Mouse (Mus musculus) hindbrain, embryonic 13.5 days (tissue): ENCODE measurements around the gene Prr29. TPM values are rescaled to one million over a fixed set of nuclear protein-coding genes. Genes with fewer than 3 reads are reported as not detected.

Experiments used
- ATAC-seq: fragments of 200-750 bp; cut with Nextera tagmentation; 2 replicates; pipeline ENCODE4 v1.8.0; 2017; ENCODE audit warnings: moderate TSS enrichment; ENCODE audit not compliant: low FRiP score
- H3K27ac ChIP-seq: fragments of 300-500 bp; sonication (generic); 2 replicates; pipeline ENCODE4 v1.5.1; 2015; ENCODE audit warnings: inconsistent platforms, mild to moderate bottlenecking, moderate library complexity
- H3K27me3 ChIP-seq: fragments of 300-500 bp; sonication (generic); 2 replicates; pipeline ENCODE4 v1.6.1; 2015; ENCODE audit warnings: mild to moderate bottlenecking, inconsistent platforms
- H3K36me3 ChIP-seq: fragments of 300-500 bp; sonication (generic); 2 replicates; pipeline ENCODE4 v1.6.1; 2015; ENCODE audit warnings: mild to moderate bottlenecking, inconsistent platforms
- H3K4me1 ChIP-seq: fragments of 300-500 bp; sonication (generic); replicated peaks from 2 replicates; pipeline ENCODE4 v1.6.1; 2015; ENCODE audit warnings: inconsistent platforms
- H3K4me2 ChIP-seq: fragments of 300-500 bp; sonication (generic); 2 replicates; pipeline ENCODE4 v1.6.1; 2015; ENCODE audit warnings: inconsistent platforms, mild to moderate bottlenecking, moderate library complexity
- H3K4me3 ChIP-seq: fragments of 300-500 bp; sonication (generic); 2 replicates; pipeline ENCODE4 v1.5.1; 2015; ENCODE audit warnings: mild to moderate bottlenecking, inconsistent platforms
- H3K9ac ChIP-seq: fragments of 300-500 bp; sonication (generic); 2 replicates; pipeline ENCODE4 v1.6.1; 2015; ENCODE audit warnings: mild to moderate bottlenecking, inconsistent platforms
- H3K9me3 ChIP-seq: fragments of 300-500 bp; sonication (generic); 2 replicates; pipeline ENCODE4 v1.6.1; 2016; ENCODE audit warnings: inconsistent platforms
- WGBS: fragments of 180-500 bp; shearing (Covaris S2); methylation state at CpG from one replicate; pipeline ENCODE4 v1.1.7; 2015; 5-methylcytosine and 5-hydroxymethylcytosine counted together
- polyA plus RNA-seq: library from polyadenylated mRNA; unstranded; fragments of >200 nt; fragmentation: Nextera tagmentation; extraction: Ambion mirVana; gene quantifications from 2 replicates; pipeline ENCODE4 v1.2.1, GENCODE M21; 2015

The Prr29 gene
- polyA plus RNA-seq, 1 experiment from 2014 or later: not detected

DNA sequence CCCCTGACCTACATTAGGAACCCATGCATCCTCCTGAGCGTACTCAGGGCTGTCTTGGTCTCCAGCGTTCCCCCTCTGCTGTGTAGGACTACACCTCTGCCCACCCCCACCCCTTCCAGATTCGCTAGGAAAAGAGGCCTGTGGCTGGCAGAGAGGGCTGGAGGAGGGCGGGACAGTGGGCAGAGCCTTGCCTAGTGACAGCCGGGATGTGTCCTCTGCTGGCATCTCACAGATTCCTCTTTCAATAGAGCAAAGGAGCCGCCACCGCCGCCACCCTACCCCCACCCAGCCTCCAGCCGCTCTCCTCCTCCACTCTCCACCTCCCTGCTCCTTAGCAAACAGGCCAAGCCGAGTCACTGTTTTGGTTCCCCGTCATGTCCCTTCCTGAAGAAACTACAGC, 560 bp upstream of the Prr29 start:
- no peaks in the 10 kb centered on the region for H3K27me3 ChIP-seq
- H3K9me3 ChIP-seq: no peaks in the 10 kb centered on the region
- ATAC-seq: 0 out of 2 replicates have a peak, but pooled peaks have one; percentile 17
- H3K27ac ChIP-seq: no peak overlapping the region
- no peak overlapping the region for H3K4me3 ChIP-seq
- peaks cover 16% of the 10 kb centered on the region for H3K4me1 ChIP-seq
- whole genome bisulfite sequencing: 5% methylated on average over 11 of the region's 11 CpGs
- no peaks in the 10 kb centered on the region for H3K36me3 ChIP-seq
- no peak overlapping the region for H3K9ac ChIP-seq
- 0 out of 2 replicates have a peak overlapping the region, but pooled peaks have one; percentile 2 for H3K4me2 ChIP-seq

DNA sequence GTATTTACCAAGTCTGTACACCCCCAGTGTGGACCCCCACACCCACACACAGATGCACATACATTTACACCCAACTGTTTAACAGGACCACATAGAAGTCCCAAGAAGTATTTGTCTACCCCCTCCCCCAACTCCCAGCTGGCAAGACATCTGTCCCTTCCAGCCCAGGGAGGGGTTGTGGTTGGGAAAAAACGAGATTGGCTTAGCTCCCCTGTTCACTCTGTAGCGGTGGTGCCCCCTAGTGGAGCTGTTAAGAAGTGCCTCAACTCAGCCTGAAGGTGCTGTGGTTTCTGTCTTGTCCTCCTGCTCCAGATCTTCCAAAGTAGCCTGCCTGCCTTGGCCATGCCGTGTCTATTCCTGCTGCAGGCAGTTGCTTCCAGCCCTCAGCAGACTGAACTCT, 1.0 kb downstream of the Prr29 start:
- peaks cover 16% of the 10 kb centered on the region for H3K4me1 ChIP-seq
- H3K36me3 ChIP-seq: no peaks in the 10 kb centered on the region
- H3K27me3 ChIP-seq: no peaks in the 10 kb centered on the region
- no peak overlapping the region for H3K4me3 ChIP-seq
- no peaks in the 10 kb centered on the region for H3K9me3 ChIP-seq
- WGBS: 15% methylated on average over 3 of the region's 3 CpGs
- no peak overlapping the region for H3K27ac ChIP-seq
- no peak overlapping the region for H3K4me2 ChIP-seq
- no peak overlapping the region for H3K9ac ChIP-seq
- ATAC-seq: no peak

DNA sequence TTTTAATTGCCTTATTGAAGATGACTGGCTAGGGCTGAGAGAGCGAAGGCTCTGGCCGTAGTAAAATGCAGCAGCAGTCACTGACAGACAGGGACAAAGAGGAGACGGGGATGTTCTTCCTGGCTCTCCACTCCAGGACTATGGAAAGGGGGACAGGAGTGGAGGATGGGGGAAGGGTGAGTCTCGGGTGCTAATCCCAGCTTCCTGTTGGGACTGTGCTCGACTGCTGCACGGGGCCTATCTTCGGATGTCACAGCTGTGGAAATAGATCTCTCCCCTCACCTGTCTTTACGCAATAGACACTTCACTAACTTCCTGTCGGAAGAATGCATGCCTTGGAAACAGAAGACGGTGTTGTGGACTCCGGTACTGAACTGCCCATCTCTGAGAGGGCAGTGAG, 8.7 kb downstream of the Prr29 start:
- H3K4me2 ChIP-seq: no peak overlapping the region
- no peak overlapping the region for H3K27ac ChIP-seq
- H3K36me3 ChIP-seq: no peaks in the 10 kb centered on the region
- H3K9ac ChIP-seq: no peak overlapping the region
- H3K4me3 ChIP-seq: no peak overlapping the region
- no peaks in the 10 kb centered on the region for H3K27me3 ChIP-seq
- ATAC-seq: no peak
- H3K4me1 ChIP-seq: no peaks in the 10 kb centered on the region; the same call in 1 of the 2 replicates
- WGBS: 74% methylated on average over 11 of the region's 11 CpGs
- H3K9me3 ChIP-seq: no peaks in the 10 kb centered on the region

DNA sequence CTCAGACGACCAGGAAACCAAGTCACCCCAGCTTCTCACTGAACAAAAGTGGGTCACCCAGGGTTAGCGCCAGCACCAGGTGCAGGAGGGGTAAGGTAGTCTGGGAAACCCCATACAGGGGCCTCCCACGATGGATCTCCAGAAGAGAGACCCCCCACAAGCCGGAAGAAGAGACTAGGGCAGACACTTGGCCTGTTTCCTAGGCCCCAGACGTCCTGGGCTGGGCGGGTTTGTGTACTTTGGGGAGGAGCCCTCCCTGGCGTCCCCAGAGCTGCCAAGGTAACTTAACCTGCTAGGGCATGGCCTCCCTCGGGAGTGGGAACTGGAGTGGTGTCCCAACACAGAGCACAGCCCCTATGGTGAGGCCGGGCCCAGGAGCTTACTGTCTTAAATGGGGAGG, 9.3 kb downstream of the Prr29 start:
- Histone ChIP-seq H3K9me3 (no peaks in the 10 kb centered on the region), H3K4me2 (no peak overlapping the region), H3K36me3 (no peaks in the 10 kb centered on the region), H3K27me3 (no peaks in the 10 kb centered on the region), H3K27ac (no peak overlapping the region), H3K4me1 (no peaks in the 10 kb centered on the region; the same call in 1 of the 2 replicates), H3K9ac (no peak overlapping the region), H3K4me3 (no peak overlapping the region)
- no peak for ATAC-seq
- 60% methylated on average over 9 of the region's 9 CpGs for WGBS

DNA sequence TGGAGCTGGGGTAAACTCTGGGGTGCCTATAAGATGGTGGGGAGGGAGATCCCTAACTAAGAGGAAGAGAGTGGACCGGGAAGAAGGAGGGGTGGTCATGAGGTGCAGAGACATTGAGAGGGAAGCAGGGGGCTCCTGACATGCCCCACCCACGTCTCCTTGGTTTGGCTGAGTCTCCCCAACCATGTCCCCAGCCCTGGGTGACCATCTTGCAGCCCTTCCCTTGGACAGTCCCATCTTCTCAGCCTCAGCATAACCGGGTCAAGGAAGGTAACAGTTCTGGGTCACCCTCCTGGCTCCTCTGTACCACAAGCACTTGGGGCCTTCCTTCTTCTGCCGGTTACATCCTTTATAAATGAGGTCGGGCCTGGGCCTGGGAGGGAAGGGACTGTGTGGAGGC, 9.7 kb downstream of the Prr29 start:
- Histone ChIP-seq H3K27me3 (no peaks in the 10 kb centered on the region), H3K4me1 (no peaks in the 10 kb centered on the region; the same call in 1 of the 2 replicates), H3K4me2 (no peak overlapping the region), H3K27ac (no peak overlapping the region), H3K9me3 (no peaks in the 10 kb centered on the region), H3K4me3 (no peak overlapping the region), H3K36me3 (no peaks in the 10 kb centered on the region), H3K9ac (no peak overlapping the region)
- ATAC-seq: no peak
- 82% methylated on average over 5 of the region's 5 CpGs for WGBS

DNA sequence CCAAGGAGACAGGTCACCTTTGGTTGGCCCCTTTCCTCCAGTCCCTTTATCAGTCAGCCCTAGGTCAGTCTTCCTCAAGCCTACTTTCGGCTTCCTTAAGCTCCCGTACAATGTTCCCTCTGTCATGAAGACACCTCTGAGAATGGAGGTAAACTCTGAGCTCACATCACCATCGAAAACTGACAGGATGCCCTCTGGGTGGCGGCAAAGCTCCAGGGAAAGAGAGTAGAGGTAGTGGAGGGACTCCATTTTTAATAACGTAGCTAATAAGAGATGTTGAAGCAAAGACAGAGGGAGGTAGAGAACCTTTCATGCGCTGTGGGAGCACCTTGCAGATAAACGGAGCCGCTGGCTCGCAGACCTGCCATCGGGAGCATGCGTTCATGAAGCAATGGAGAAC, 15.7 kb downstream of the Prr29 start:
- H3K4me1 ChIP-seq: no peaks in the 10 kb centered on the region
- no peaks in the 10 kb centered on the region for H3K36me3 ChIP-seq
- no peak overlapping the region for H3K4me3 ChIP-seq
- no peak for ATAC-seq
- WGBS: 83% methylated on average over 11 of the region's 11 CpGs
- H3K27me3 ChIP-seq: no peaks in the 10 kb centered on the region
- H3K9ac ChIP-seq: no peak overlapping the region
- H3K9me3 ChIP-seq: no peaks in the 10 kb centered on the region
- H3K27ac ChIP-seq: no peak overlapping the region
- H3K4me2 ChIP-seq: no peak overlapping the region

DNA sequence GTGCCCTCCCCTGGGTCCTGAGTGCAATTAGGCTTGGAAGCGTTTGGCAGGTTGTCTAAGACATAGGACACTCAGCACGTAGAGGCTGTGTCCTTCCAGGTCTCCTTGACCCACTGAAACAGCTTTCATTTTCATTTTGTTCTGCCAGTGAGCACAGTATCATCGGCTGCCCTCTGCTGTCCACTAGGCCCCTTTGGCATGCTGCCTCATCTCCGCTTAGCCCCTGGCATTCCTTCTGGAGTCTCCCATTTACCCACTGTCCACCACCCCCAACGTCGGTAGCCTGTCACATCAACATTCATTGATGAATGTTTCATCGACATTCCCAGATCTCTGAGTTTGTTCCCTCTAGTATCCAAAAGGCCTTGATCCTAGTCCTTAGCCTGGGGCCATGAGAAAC, 16.6 kb downstream of the Prr29 start:
- no peak for ATAC-seq
- Histone ChIP-seq H3K4me2 (no peak overlapping the region), H3K36me3 (no peaks in the 10 kb centered on the region), H3K27me3 (no peaks in the 10 kb centered on the region), H3K9ac (no peak overlapping the region), H3K9me3 (no peaks in the 10 kb centered on the region), H3K27ac (no peak overlapping the region), H3K4me3 (no peak overlapping the region), H3K4me1 (no peaks in the 10 kb centered on the region)
- 90% methylated on average over 7 of the region's 7 CpGs for WGBS

DNA sequence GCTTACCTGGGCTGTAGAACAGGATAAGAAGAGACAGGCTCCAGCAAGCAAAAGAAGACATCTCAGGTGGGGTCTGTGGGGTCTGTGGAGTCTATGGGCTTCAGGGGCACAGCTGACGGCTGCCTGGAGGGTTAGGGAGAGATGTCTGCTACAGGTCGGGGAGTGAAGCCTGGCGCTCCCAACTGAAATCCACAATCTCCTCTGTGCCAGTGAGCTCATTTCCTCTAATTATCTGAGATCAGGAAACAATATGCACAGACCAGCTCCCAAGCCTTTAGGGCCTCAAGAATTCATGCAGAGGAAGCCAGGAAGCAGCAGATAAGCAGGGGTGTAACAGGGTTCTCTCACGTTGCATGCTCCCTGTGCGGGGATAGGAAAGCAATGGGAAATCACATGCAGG, 17.2 kb downstream of the Prr29 start:
- Histone ChIP-seq H3K4me1 (no peaks in the 10 kb centered on the region), H3K9me3 (no peaks in the 10 kb centered on the region), H3K27me3 (no peaks in the 10 kb centered on the region), H3K4me3 (no peak overlapping the region), H3K9ac (no peak overlapping the region), H3K4me2 (no peak overlapping the region), H3K27ac (no peak overlapping the region), H3K36me3 (no peaks in the 10 kb centered on the region)
- 85% methylated on average over 5 of the region's 5 CpGs for WGBS
- ATAC-seq: no peak

DNA sequence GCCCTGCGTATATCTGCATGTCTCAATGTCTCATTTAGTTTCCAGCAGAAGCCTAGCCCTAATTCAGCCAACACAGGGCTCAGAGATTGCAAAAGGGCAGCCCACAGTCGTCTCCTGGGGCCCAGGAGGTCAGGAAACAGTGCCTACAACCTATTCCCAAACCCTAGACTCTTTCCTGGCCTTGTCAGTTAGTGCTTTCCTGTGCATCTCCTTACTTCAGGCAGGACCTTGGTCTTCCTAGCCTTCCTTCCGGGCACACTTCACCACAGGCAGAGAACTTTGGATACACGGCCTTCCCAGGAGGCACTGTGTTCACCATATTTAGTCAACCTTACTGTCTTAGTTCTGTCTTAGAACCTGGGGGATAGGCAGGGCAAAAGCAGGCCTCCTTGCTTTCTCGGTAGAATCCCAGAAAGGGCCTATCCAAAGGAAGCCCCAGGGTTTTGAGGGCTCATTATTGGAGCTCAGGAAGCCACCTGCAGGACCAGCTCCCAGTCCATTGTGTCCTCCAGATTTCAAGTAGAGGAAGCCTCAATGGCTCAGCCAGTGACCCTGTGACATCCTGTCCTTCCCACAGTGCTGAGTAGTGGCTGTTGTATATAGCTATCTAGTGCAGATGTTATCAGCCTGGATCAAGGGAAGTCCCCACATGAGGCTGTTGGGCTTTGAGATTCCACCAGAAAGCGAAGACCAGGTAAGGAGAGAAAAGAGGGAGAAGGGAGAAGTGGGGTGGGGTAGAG, 17.9 kb downstream of the Prr29 start:
- Histone ChIP-seq H3K27ac (no peak overlapping the region), H3K27me3 (no peaks in the 10 kb centered on the region), H3K9ac (no peak overlapping the region), H3K4me3 (no peak overlapping the region), H3K36me3 (no peaks in the 10 kb centered on the region), H3K9me3 (no peaks in the 10 kb centered on the region), H3K4me2 (no peak overlapping the region), H3K4me1 (no peaks in the 10 kb centered on the region)
- WGBS: 78% methylated on average over 6 of the region's 6 CpGs
- ATAC-seq: no peak

DNA sequence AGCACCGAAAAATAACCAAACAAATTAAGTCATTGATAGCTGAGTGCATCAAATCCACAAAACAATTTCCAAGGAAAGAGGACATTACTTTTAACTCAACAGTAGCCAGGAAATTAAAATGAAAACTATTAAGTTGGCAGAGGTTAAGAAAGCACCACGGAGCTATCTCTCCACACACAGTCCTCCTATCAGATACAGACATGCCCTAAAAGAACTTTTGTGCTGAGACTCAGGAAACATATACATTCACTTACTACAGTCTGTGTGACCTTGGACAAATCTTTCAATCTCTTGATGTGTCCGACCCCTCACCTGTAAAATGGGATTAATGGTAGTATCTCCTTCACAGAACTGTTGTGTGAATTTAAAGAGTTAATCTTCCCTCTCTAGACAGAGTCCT, 21.1 kb downstream of the Prr29 start:
- H3K4me1 ChIP-seq: no peaks in the 10 kb centered on the region
- H3K4me3 ChIP-seq: no peak overlapping the region
- no peaks in the 10 kb centered on the region for H3K36me3 ChIP-seq
- no peak overlapping the region for H3K27ac ChIP-seq
- WGBS: 87% methylated on average over 3 of the region's 3 CpGs
- no peaks in the 10 kb centered on the region for H3K9me3 ChIP-seq
- no peak overlapping the region for H3K9ac ChIP-seq
- no peaks in the 10 kb centered on the region for H3K27me3 ChIP-seq
- H3K4me2 ChIP-seq: no peak overlapping the region
- no peak for ATAC-seq

DNA sequence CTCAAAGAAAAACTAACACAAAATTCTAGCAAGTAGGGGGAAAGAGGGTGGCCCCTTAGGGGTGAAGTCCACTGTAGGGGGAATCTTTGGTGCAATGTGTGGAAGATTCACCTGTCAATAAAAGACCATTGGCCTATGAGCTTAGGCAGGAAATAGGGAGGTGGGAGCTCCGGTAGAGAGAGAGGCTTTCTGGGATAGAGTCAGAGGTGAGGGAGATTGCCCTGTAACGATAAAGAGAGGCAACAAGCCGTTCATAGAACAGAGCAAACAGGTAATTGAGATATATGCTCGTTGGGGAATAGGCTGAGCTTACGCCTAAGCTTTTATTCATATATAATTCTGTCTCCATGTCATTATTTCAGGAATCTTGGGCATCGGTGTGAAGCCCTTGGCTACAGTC, 21.7 kb downstream of the Prr29 start:
- Histone ChIP-seq H3K4me3 (no peak overlapping the region), H3K36me3 (no peaks in the 10 kb centered on the region), H3K4me1 (no peaks in the 10 kb centered on the region), H3K4me2 (no peak overlapping the region), H3K9ac (no peak overlapping the region), H3K9me3 (no peaks in the 10 kb centered on the region), H3K27ac (no peak overlapping the region), H3K27me3 (no peaks in the 10 kb centered on the region)
- no peak for ATAC-seq
- 81% methylated on average over 6 of the region's 6 CpGs for WGBS

DNA sequence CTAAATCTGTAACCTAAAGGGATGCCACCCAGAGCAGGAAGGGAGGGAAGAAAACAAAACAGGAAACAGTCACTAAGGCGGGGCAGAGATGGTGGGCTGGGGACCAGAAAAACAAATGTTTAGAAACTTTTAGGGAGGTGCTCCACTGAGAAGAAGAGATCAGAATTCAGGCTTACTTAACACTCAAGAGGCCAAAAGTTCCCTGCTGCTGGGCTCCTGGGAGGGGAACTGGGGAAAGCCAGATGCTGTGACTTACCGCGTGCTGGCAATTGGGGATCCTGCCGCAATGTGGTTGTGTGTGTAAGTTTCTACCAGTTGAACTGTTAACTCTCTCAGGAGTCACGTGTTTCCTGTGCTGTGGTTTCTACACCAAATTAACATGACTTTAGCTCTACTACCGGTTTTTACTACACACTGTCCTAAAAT, 22.5 kb downstream of the Prr29 start, which contains the start of gene Icam2:
Gene Icam2, minus strand, starts transcription at position 285 of the 426 bp plus-strand sequence.
- no peak within 1 kb of the TSS for H3K9ac ChIP-seq
- H3K36me3 ChIP-seq: no peaks in the 10 kb centered on the region
- no peak for ATAC-seq
- no peaks in the 10 kb centered on the region for H3K27me3 ChIP-seq
- 79% methylated on average over 6 of the region's 6 CpGs for WGBS
- no peak within 1 kb of the TSS for H3K4me2 ChIP-seq
- H3K27ac ChIP-seq: no peak within 1 kb of the TSS
- H3K9me3 ChIP-seq: no peaks in the 10 kb centered on the region
- no peak within 1 kb of the TSS for H3K4me3 ChIP-seq
- no peaks in the 10 kb centered on the region for H3K4me1 ChIP-seq

DNA sequence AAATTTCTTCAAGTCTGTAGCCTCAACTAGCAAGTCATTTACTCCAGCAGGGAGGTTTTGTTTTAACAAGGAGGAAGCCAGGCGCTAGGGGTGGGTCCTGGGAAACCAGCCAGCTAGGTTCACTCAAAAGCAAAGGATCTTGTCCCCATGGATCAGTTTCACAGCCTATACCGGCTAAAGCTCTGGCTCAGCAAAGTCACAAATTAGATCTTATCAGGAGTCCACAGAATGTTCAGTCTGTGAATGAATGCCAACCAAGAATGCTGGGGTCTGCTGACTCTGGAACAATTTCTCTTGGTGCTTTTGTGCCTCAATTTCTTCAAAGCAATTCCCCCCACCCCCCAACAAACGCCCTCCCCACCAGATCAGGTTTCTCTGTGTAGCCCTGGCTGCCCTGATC, 24.3 kb downstream of the Prr29 start:
- H3K9ac ChIP-seq: peak overlapping the region; percentile 3; the same call in 1 of the 2 replicates
- no peak overlapping the region for H3K4me3 ChIP-seq
- 43% methylated on average over 3 of the region's 3 CpGs for WGBS
- no peak for ATAC-seq
- no peaks in the 10 kb centered on the region for H3K9me3 ChIP-seq
- H3K27ac ChIP-seq: no peak overlapping the region; the same call in 1 of the 2 replicates
- H3K4me2 ChIP-seq: no peak overlapping the region
- 0 out of 2 replicates have a peak, but pooled peaks cover 4% of the 10 kb centered on the region for H3K36me3 ChIP-seq
- H3K27me3 ChIP-seq: no peaks in the 10 kb centered on the region
- H3K4me1 ChIP-seq: no peaks in the 10 kb centered on the region
